Mouse (Mus musculus) frontal cortex, adult 2 months (tissue): ENCODE data around the gene Igfbp4. TPM values are rescaled to one million over a fixed set of nuclear protein-coding genes. Genes with fewer than 3 reads are reported as not detected.

Source experiments
- DNase-seq, 2 experiments: peaks; one replicate each; pipeline ENCODE4 v3.0.0; 2022; ENCODE audit warnings: low spot score in 1 of 2; ENCODE audit errors: extremely low spot score in 1 of 2
- polyA plus RNA-seq: library from polyadenylated mRNA; depleted of rRNA; stranded (reverse); fragments of >200 nt; gene quantifications from 2 replicates; pipeline ENCODE4 v1.2.3, GENCODE M21; 2012; rRNA removed

The Igfbp4 gene
- 64.3 and 86.3 TPM in 2 replicates for polyA plus RNA-seq

GRCm38 (mm10) chr11:99041051-99041729 lies at the start of gene Igfbp4:
TSS of gene Igfbp4 (plus strand) at chr11:99041244.
- DNase-seq, result peak in 1 of 2 experiments; percentile 52

- DNase-seq, result no peak
These were observed 45.1 kb upstream of the Igfbp4 start for GRCm38 (mm10) chr11:98995987-98996386.

DNA sequence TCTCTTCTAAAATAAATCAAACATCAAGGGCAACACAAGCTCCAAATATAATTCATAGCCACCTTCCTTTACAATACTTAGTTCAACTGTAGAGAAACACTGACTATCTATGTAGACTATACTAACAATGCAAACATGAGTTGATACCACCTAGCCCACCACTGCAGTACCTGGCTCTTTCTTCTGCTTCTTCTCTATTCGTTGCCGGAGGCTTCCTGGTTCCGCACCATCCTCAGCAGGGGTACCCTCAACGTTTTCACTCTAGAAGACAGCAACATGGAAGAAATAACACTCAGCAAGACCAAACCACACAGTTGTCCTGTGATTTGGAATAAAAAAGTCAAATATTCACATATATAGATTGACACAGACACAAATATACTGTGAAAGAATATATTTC lies 43.4 kb upstream of the Igfbp4 start:
- DNase-seq, result no peak

DNA sequence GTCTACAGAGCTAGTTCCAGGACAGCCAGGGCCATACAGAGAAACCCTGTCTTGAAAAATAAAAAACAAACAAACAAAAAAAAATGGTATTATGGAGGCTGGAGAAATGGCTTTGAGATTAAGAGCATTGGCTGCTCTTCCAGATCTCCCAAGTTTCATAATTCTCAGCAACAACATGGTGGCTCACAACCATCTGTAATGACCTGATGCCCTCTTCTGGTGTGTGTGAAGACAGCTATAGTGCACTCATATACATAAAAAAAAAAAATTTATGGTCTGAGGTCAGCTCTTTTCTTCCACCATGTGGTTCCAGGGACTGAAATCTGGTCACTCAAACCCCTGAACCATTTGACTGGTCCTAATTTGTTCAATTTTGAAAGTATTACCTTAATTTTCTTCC lies 42.3 kb upstream of the Igfbp4 start:
- no peak for DNase-seq

DNA sequence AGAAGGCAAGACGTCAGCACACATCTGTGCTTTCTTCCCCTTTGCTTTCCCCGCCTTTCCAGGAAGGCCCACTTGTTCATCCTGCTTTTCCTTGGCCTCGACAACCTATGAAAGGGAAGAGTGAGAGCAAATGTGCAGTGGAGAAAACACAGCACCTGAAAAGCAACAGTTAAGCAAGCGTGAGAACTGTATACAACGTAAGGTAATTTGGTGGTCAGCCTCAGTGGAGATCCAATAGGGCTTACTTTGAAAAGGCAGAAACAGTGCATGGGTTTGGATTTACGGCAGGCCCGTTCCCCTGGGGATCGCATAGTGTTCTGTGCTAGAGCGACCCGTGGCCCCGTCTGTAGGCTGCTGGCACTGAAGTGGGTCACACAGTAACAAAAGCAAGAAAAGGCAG lies 41.8 kb upstream of the Igfbp4 start:
- no peak for DNase-seq

- DNase-seq, result no peak
These were observed 34.3 kb upstream of the Igfbp4 start for GRCm38 (mm10) chr11:99006788-99007187.

DNA sequence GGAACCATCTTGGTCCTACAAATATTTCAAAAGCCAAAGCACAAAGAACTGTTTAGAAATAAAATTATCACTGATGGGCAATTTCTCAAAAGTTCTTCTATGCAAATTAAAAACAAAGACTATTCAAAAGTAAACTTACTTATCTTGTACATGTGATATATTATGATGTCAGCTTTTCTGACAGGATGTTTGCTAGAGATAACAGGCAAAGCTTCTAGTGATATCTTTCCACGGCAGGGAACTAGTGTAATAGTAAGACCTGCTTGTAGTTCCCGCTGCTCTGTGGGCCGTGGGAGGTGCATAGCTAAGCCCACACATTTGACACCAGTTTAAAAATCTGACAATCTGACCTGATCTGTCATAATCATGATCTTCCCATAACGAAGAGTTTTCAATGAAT lies 30.9 kb upstream of the Igfbp4 start:
- no peak for DNase-seq

GRCm38 (mm10) chr11:99010706-99011105 lies 30.3 kb upstream of the Igfbp4 start:
- no peak for DNase-seq

DNA sequence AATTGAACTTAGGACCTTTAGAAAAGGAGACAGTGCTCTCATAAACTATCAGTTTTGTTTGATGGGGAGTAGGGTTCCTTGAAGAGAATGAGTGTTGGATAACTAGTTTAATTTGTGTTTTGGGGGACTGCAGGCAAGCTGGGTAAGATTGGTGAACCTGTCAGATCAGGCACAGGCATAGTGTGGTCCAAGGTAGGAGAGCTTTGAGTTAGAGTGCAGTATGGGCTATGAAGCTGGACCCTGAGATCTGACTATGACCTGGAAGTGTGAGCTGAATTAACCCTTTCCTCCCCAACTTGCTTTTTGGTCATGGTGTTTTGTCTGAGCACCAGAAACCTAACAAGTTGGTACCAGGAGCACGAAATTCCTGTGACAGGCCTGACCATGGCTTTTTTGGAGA lies 27.2 kb upstream of the Igfbp4 start:
- DNase-seq, result no peak

DNA sequence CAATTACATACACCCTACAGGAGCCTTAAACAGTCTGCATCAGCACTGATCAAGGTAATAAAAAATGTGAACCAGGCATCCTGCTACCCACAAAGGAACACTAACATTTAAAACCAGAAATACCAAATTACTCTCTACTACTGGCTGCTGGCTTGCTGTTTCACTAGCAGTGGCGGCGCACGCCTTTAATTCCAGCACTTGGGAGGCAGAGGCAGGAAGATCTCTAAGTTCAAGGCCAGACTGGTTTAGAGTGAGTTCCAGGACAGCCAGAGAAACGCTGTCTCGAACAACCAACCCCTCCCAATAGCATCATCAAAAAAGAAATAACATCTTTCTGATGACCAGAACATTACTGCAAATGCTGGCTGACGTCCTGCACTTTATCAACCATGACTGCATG lies 21.2 kb upstream of the Igfbp4 start:
- no peak for DNase-seq

DNA sequence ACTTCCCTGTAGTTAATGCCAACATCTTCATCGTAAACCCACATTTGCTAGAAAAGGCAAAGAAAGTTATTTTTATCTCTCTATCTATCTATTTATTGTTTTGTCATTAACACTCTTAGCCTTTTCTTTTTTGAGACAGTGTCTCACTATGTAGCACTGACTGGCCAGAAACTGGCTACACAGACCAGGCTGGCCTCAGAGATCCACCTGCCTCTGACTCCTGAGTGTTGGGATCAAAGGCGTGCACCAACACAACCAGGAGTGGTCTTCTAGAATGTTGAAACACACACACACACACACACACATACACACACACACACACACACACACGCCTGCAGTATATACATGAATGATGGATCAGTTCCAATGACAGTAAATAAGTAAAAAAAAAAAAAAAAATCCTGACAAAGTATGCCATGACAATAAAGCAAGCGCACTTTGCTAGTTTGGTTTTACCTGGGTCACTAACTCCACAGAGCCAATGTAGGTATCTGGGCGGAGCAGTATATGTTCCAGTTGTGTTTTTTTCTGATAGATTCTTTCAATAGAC lies 18.6 kb upstream of the Igfbp4 start:
- DNase-seq, result no peak

- DNase-seq, result no peak
These were observed 17.9 kb upstream of the Igfbp4 start for GRCm38 (mm10) chr11:99023094-99023493.

GRCm38 (mm10) chr11:99023500-99024467 lies 17.3 kb upstream of the Igfbp4 start, which contains the start of gene Top2a:
TSS of gene Top2a (minus strand) at chr11:99024189.
- DNase-seq, result peak; percentile 96 to 100

DNA sequence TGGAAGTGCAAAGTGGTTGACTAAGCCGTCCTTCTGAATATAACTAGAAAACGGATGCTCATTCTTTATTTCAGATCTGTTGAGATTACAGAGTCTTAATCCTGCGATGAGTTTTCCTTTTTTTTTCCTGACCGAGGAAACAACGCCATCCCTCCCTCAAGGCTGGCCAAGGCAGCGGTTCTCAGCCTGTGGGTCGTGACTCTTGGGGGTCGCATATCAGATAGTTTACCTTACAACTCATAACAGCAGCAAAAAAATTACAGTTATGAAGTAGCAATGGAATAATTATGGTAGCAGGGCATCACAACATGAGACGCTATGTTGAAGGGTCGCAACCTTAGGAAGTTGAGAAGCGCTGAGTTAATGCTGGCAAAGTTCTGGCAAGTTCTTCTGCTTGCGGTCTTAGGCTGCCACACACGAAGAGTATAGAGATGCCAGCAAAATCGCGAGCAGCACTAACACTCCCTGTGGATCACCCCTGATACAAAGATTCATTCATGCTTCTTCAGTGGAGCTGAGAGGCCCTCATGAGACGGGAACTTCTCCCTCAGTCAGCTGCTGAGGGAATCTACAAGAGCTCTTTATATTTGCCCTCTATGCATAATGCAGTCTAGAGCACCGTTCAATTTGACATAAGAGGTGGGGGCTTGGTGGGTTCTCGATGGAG lies 16.4 kb upstream of the Igfbp4 start:
- no peak for DNase-seq

DNA sequence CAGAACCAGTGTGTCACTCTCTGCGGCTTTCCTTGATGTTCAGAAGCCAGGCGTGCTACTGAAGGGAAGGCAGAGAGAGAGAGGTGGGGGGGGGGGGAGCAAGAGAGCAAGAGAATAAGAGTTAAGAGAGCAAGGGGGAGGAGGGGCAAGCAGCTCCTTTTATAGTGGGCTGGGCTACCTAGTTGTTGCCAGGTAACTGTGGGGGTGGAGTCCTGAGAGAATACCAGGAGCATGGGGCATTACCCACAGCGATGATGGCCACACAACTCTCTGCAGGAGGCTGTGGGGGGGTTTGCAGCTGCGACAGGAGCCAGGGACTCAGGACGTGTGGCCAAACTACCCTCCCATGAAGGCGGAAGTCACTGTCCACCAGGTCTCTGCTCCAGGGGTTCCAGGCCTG lies 15.2 kb upstream of the Igfbp4 start:
- no peak for DNase-seq

GRCm38 (mm10) chr11:99026899-99027440 lies 14.1 kb upstream of the Igfbp4 start:
- no peak for DNase-seq

GRCm38 (mm10) chr11:99035350-99035749 lies 5.7 kb upstream of the Igfbp4 start:
- no peak for DNase-seq

GRCm38 (mm10) chr11:99036254-99036653 lies 4.8 kb upstream of the Igfbp4 start:
- no peak for DNase-seq

- peak; percentile 38 to 86 for DNase-seq
These were observed 1.3 kb upstream of the Igfbp4 start for GRCm38 (mm10) chr11:99039782-99040181.

- peak in 1 of 2 experiments; percentile 66 for DNase-seq
These were observed 584 bp upstream of the Igfbp4 start for GRCm38 (mm10) chr11:99040346-99040974.
